Mouse (Mus musculus): ENCODE measurements around the gene Mea1. TPM values are rescaled to one million over a fixed set of nuclear protein-coding genes. Genes with fewer than 3 reads are reported as not detected.

Mea1 gene
- polyA plus RNA-seq, 1 experiment from 2014 or later = 132 TPM

- Histone ChIP-seq H3K4me2 (ENCODE audit: low read depth, low read length) (peak within 1 kb of the TSS; percentile 88), H3K4me1 (ENCODE audit: control insufficient read depth, insufficient read depth, low read length) (peaks cover 17% of the 10 kb centered on the region), H3K27ac (replicated peaks; ENCODE audit: low read depth, low read length) (peak within 1 kb of the TSS; percentile 91), H3K4me3 (ENCODE audit: low read depth, low read length) (peak within 1 kb of the TSS; percentile 94), H3K9ac (ENCODE audit: low read depth, low read length) (peak within 1 kb of the TSS; percentile 97), H3K27me3 (replicated peaks; ENCODE audit: control insufficient read depth, insufficient read depth, low read length) (no peaks in the 10 kb centered on the region), H3K36me3 (ENCODE audit: control insufficient read depth, insufficient read depth, low read length) (no peaks in the 10 kb centered on the region; the same call in 1 of the 2 replicates), H3K9me3 (ENCODE audit: control insufficient read depth, low read length) (no peaks in the 10 kb centered on the region)
- DNase-seq (ENCODE audit: low spot score) (peak; percentile 99), ATAC-seq (ENCODE audit: low read depth) (peak; percentile 97)
- under 1% methylated on average over 48 of the region's 48 CpGs for WGBS
These were observed 26.6 kb downstream of the Mea1 start, which contains the start of gene Ppp2r5d for GRCm38 (mm10) chr17:46704887-46705835. Ppp2r5d (minus strand) TSS chr17:46705111.

- Histone ChIP-seq H3K27me3 (replicated peaks; ENCODE audit: control insufficient read depth, insufficient read depth, low read length) (no peaks in the 10 kb centered on the region), H3K9me3 (ENCODE audit: control insufficient read depth, low read length) (no peaks in the 10 kb centered on the region), H3K27ac (replicated peaks; ENCODE audit: low read depth, low read length) (no peak overlapping the region), H3K4me3 (ENCODE audit: low read depth, low read length) (no peak overlapping the region), H3K4me1 (ENCODE audit: control insufficient read depth, insufficient read depth, low read length) (peaks cover 17% of the 10 kb centered on the region), H3K9ac (ENCODE audit: low read depth, low read length) (no peak overlapping the region), H3K36me3 (ENCODE audit: control insufficient read depth, insufficient read depth, low read length) (no peaks in the 10 kb centered on the region), H3K4me2 (ENCODE audit: low read depth, low read length) (no peak overlapping the region)
- 92% methylated on average over 14 of the region's 14 CpGs for WGBS
- ATAC-seq (ENCODE audit: low read depth) (no peak), DNase-seq (ENCODE audit: low spot score) (no peak)
These were observed 27.9 kb downstream of the Mea1 start for GRCm38 (mm10) chr17:46706375-46707089.

- Histone ChIP-seq H3K9me3 (ENCODE audit: control insufficient read depth, low read length) (no peaks in the 10 kb centered on the region), H3K4me3 (ENCODE audit: low read depth, low read length) (peak within 1 kb of the TSS; percentile 99), H3K4me2 (ENCODE audit: low read depth, low read length) (peak within 1 kb of the TSS; percentile 97), H3K4me1 (ENCODE audit: control insufficient read depth, insufficient read depth, low read length) (peaks cover 14% of the 10 kb centered on the region), H3K27ac (replicated peaks; ENCODE audit: low read depth, low read length) (peak within 1 kb of the TSS; percentile 71; the same call in 1 of the 2 replicates), H3K27me3 (replicated peaks; ENCODE audit: control insufficient read depth, insufficient read depth, low read length) (no peaks in the 10 kb centered on the region), H3K9ac (ENCODE audit: low read depth, low read length) (peak within 1 kb of the TSS; percentile 92), H3K36me3 (ENCODE audit: control insufficient read depth, insufficient read depth, low read length) (peaks cover 24% of the 10 kb centered on the region)
- ATAC-seq (ENCODE audit: low read depth) = peak; percentile 94
- 7% methylated on average over 36 of the region's 36 CpGs for WGBS
- peak; percentile 97 for DNase-seq (ENCODE audit: low spot score)
These were observed 32.5 kb downstream of the Mea1 start, which contains the start of gene Pex6 for GRCm38 (mm10) chr17:46710959-46711597. Pex6 (plus strand) TSS chr17:46711463.

DNA sequence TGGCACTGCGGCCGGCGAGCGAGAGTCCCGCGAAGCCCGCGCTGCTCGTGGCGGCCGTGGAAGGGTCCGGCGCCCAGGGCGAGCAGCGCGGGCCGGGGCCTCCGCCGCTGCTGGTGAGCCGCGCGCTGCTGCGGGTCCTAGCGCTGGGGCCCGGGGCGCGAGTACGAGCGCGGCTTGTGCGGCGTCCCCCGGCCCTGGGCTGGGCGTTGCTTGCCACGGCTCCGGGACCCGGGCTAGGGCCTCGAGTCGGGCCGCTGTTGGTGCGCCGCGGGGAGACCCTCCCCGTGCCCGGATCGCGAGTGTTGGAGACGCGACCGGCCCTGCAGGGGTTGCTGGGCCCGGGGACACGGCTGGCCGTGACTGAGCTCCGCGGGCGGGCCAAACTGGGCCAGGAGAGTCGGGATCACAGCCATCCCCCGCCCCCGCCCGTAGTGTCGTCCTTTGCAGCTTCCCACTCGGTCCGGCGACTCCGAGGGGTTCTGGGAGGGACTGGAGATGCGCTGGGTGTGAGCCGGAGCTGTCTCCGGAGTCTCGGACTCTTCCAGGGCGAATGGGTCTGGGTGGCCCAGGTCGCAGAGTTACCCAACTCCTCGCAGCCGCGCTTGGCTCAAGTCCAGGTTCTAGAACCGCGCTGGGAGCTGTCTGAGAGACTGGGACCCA, 33.1 kb downstream of the Mea1 start:
- Histone ChIP-seq H3K4me1 (ENCODE audit: control insufficient read depth, insufficient read depth, low read length) (peaks cover 13% of the 10 kb centered on the region), H3K27me3 (replicated peaks; ENCODE audit: control insufficient read depth, insufficient read depth, low read length) (no peaks in the 10 kb centered on the region), H3K4me2 (ENCODE audit: low read depth, low read length) (peak overlapping the region; percentile 97), H3K4me3 (ENCODE audit: low read depth, low read length) (peak overlapping the region; percentile 99), H3K36me3 (ENCODE audit: control insufficient read depth, insufficient read depth, low read length) (peaks cover 24% of the 10 kb centered on the region), H3K27ac (replicated peaks; ENCODE audit: low read depth, low read length) (peak overlapping the region; percentile 50; the same call in 1 of the 2 replicates), H3K9ac (ENCODE audit: low read depth, low read length) (peak overlapping the region; percentile 92), H3K9me3 (ENCODE audit: control insufficient read depth, low read length) (no peaks in the 10 kb centered on the region)
- peak; percentile 55 for ATAC-seq (ENCODE audit: low read depth)
- WGBS = under 1% methylated on average over 40 of the region's 76 CpGs
- DNase-seq (ENCODE audit: low spot score) = no peak

DNA sequence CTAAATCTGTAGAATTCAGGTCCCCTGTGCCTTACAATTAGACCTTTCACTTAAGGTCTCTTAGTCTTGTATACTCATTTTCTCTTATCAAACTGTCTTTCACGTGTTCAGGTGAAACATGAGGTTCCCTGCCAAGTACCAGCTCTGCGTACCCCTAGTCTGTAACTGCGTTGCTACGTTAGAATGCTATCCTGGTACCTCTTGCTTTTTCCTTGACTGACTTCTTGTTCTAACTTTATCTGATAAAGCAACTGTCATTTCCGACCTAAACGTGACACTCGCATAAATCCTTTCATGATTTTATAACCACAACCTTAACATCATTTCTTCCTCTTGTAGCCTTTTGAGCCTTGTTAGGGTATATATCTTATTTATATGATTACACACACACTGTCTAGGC, 33.8 kb downstream of the Mea1 start:
- Histone ChIP-seq H3K27me3 (replicated peaks; ENCODE audit: control insufficient read depth, insufficient read depth, low read length) (no peaks in the 10 kb centered on the region), H3K4me2 (ENCODE audit: low read depth, low read length) (peak overlapping the region; percentile 97), H3K4me1 (ENCODE audit: control insufficient read depth, insufficient read depth, low read length) (peaks cover 13% of the 10 kb centered on the region), H3K4me3 (ENCODE audit: low read depth, low read length) (peak overlapping the region; percentile 99), H3K9ac (ENCODE audit: low read depth, low read length) (peak overlapping the region; percentile 92), H3K9me3 (ENCODE audit: control insufficient read depth, low read length) (no peaks in the 10 kb centered on the region), H3K27ac (replicated peaks; ENCODE audit: low read depth, low read length) (no peak overlapping the region), H3K36me3 (ENCODE audit: control insufficient read depth, insufficient read depth, low read length) (peaks cover 24% of the 10 kb centered on the region)
- WGBS = 71% methylated on average over 7 of the region's 7 CpGs
- ATAC-seq (ENCODE audit: low read depth) (no peak), DNase-seq (ENCODE audit: low spot score) (no peak)

DNA sequence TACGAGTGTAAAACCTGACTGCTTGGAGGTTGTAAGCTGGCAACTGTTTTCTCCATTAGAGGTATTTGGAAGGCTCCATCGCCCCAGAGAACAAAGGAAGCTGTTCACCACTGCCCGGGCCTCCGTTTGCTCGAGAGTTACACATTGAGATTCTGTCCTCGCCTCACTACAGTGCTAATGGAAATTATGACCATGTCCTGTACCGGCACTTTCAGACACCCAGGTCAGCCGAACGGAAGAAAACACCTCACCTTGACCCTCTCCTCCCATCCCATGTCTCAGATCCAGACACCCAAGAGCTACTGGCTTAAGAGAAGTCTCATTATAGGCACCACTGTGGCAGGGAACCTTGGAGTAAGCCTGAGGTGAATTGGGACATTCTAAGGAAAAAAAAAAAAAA, 35.3 kb downstream of the Mea1 start:
- no peak overlapping the region for H3K9ac ChIP-seq (ENCODE audit: low read depth, low read length)
- ATAC-seq (ENCODE audit: low read depth) (no peak), DNase-seq (ENCODE audit: low spot score) (no peak)
- H3K27me3 ChIP-seq (replicated peaks; ENCODE audit: control insufficient read depth, insufficient read depth, low read length) = no peaks in the 10 kb centered on the region
- WGBS = 83% methylated on average over 9 of the region's 9 CpGs
- H3K4me3 ChIP-seq (ENCODE audit: low read depth, low read length) = no peak overlapping the region
- H3K9me3 ChIP-seq (ENCODE audit: control insufficient read depth, low read length) = no peaks in the 10 kb centered on the region
- no peak overlapping the region for H3K4me2 ChIP-seq (ENCODE audit: low read depth, low read length)
- H3K4me1 ChIP-seq (ENCODE audit: control insufficient read depth, insufficient read depth, low read length) = peaks cover 13% of the 10 kb centered on the region
- H3K27ac ChIP-seq (replicated peaks; ENCODE audit: low read depth, low read length) = no peak overlapping the region
- peaks cover 24% of the 10 kb centered on the region for H3K36me3 ChIP-seq (ENCODE audit: control insufficient read depth, insufficient read depth, low read length)

- H3K4me1 ChIP-seq (ENCODE audit: control insufficient read depth, insufficient read depth, low read length) = peaks cover 13% of the 10 kb centered on the region
- H3K9me3 ChIP-seq (ENCODE audit: control insufficient read depth, low read length) = no peaks in the 10 kb centered on the region
- ATAC-seq (ENCODE audit: low read depth) (no peak), DNase-seq (ENCODE audit: low spot score) (no peak)
- H3K4me2 ChIP-seq (ENCODE audit: low read depth, low read length) = no peak overlapping the region
- no peak overlapping the region for H3K9ac ChIP-seq (ENCODE audit: low read depth, low read length)
- no peaks in the 10 kb centered on the region for H3K27me3 ChIP-seq (replicated peaks; ENCODE audit: control insufficient read depth, insufficient read depth, low read length)
- H3K36me3 ChIP-seq (ENCODE audit: control insufficient read depth, insufficient read depth, low read length) = peaks cover 29% of the 10 kb centered on the region
- no peak overlapping the region for H3K27ac ChIP-seq (replicated peaks; ENCODE audit: low read depth, low read length)
- no peak overlapping the region for H3K4me3 ChIP-seq (ENCODE audit: low read depth, low read length)
- WGBS = 96% methylated on average over 11 of the region's 11 CpGs
These were observed 36.3 kb downstream of the Mea1 start for GRCm38 (mm10) chr17:46714756-46715481.

Data from embryonic facial prominence, embryonic 14.5 days (tissue).